Mouse (Mus musculus): ENCODE results near the gene Map1s. TPM values are rescaled to one million over a fixed set of nuclear protein-coding genes. Genes with fewer than 3 reads are reported as not detected.

Gene Map1s
- 10 to 100 TPM; 79.8 to 84.0 TPM for total RNA-seq (2021)

DNA sequence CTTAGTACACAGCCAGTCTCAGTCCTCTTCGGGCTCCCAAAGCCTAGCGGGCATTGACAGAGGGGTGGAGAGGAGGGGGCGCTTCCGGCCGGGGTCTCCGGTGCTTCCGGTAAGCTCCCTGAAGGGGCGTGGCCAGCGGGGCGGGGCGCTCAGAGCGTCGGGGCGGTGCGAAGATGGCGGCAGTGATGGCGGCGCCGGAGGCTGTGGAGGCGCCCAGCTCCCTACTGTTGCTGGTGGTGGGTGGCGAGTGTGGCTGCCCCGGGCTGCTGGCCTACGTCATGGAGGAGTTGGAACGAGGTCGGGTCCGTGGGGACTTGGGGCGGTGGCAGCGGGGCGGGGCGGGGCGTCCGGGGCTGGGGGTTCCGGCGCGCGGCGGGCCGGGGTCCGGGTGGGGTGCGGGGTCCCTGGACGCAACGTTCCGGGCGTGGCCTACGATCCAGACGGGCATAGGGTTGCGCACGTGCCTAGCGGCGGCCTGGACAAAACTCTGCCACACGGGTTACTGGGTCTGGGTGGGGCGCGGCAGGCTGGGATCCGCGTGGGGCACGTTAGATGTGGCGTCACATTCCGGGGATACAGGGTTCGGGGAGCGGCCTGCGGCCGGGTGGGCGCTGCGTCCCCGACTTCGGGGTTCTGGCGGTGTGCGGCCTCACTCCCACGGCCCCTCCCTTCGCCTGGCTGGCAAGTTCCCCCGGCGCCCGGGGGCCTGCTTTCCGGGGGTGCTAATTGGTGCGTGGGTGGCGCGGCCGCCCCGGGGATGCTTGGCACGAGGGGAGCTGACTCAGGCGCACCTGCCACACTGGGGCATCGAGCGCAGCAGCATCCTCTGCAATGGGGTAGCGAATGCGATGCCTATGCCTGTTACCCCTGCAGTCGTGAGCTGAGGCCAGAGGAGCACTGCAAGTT is at the start of gene Map1s:
Map1s (plus strand) TSS at position 102 of the 906 bp plus-strand sequence.
- peak; percentile 96 for DNase-seq
- intact Hi-C loops (cut with DNase I), result no loop called here

DNA sequence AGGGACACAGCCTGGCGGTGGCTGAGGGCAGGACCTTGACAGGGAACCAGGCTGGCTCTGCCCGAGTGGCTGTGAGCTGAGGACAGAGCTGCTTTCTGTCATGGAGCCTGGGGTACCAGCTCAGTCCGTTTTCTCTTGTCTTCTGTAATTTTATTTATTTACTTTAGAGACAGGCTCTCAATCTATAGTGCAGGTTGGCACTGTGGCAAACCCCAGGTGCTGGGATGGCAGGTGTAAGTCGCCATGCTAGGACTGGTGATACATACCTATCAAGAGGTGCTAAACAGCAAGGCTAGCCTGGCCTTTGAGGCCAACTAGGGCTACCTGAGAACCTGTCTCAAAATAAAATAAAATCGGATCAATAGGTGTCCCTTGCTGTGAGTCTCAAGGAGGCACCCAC is 49.7 kb upstream of the Map1s start:
- no peak for DNase-seq
- intact Hi-C loops (cut with DNase I), result no loop called here

DNA sequence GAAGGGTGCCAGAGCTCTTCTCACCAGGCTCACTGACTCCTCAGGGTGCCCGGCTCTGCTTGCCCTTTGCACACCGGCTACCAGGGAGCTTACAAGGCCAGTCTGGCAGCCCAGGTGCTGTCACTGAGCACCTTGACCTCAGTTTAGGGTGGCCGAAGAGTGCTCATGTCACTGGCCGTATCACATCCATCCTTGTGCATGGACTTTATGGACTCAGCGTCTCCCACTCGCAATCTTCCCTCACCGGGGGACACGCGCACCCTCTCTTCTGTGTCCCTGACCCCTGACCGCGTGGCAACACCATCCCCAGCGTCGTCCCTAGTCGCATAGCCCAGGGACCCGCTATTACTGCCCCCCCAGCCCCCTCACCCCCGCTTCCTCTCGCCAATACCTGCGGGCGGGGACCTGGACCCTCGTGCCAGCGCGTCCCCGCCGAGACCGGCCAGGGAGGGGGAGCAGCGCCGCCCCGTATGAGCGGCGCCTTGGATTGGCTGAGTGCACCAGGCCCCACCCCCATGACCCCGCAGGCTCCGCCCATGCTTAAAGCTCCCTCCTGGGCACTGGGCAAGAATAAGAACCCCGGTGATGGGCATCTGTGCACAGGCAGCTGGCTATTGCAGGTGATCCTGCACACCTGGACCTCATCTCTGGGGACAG is 49.1 kb upstream of the Map1s start:
- intact Hi-C loops (cut with DNase I), result no loop called here
- DNase-seq, result peak; percentile 67

DNA sequence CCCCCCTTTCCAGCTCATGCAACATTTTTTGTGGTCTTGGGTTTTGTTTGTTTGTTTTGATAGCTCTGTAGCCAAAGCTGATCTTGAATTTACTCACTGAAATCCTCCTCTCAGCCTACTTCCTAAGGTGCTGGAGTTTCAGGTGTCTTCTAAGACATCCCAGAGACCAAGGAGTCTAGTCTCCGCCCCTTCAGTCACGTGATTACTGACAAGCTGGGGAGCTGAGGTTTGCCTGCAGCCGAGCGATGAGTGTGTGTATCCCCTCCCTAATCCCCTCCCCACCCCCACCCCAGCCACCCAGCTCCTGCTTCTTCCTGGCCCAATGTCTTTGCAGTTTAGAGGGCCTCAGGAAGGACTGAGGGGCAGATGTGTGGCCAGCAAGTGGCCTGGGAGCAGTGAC is 48.2 kb upstream of the Map1s start:
- DNase-seq, result no peak
- intact Hi-C loops (cut with DNase I), result no loop called here

DNA sequence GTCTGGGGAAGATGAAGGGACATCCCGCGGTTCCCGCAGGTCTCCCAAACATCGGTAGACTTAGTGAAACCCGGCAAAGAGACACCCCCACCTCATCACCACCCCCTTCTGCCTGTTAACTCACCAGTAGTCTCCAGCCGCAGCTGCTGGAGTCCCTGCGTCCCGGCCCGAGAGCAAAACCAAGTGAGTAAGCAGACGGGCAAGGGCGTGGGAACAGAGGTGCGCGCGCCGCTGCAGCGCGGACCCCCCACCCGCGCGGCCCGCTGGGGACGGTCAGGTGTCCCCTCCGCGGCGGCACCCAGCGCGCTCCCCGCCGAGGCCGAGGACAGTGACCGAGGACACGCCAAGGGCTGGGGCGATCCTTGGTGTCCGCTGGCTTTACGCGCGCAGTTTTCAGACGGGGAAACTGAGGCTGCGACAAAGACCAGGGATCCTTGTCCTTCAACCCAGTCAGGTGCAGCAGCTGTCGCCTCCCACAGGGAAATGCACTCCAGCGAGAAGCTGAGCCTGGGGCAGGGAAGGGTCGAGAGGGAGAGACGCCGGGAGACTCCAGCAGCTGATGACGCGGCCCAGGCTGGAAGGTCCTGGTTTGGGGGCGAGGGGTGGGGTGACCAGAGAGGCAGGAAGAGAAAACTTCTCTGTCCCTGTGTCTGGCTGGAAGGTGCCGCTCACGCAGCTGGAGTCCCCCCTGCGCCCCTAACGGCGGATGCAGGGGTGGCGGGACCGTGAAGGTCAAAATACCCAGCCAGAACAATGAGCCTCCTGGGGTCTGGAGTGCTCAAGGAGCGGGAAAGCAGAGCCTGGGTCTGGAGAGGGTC is 42.7 kb upstream of the Map1s start, which contains the start of gene Kcnn1:
Kcnn1 (minus strand) TSS at position 435 of the 818 bp plus-strand sequence.
- intact Hi-C loops (cut with DNase I), result no loop called here
- DNase-seq, result no peak

DNA sequence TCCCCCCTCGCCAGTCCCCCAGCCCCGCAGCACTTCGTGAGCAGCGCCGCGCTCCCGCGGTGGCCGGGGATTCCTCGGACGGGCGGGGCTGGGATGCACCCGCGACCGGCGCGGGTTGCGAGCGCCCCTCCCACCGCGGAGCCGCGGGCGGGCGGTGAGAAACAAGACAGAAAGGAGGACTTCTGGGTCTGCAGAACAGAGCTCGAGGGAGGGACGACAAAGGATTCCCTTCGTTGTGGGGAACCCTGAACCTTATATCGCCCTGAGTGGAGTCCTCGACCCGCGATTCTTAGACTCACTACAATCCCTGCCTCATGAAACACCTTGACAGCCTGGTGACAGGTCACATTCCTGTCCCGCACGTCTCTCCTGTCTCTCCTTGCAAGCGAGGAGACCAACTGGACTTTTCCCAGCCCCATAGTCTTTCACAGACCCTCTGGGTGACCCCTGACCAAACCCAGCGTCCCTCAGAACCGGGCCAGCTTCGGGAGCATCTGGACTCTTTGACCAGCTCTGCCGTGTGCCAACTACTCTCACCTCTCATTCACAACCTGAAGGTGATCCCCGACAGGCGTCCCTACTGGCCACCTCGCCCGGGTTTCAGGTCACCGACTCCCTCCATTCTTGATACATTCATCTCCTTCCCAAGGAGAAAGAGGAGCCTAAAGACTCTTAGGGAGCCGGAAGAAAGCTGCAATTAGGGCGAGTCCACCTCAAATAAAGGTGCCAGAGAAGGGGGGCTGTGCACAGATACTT is 41.6 kb upstream of the Map1s start:
- DNase-seq, result no peak
- intact Hi-C loops (cut with DNase I), result no loop called here

DNA sequence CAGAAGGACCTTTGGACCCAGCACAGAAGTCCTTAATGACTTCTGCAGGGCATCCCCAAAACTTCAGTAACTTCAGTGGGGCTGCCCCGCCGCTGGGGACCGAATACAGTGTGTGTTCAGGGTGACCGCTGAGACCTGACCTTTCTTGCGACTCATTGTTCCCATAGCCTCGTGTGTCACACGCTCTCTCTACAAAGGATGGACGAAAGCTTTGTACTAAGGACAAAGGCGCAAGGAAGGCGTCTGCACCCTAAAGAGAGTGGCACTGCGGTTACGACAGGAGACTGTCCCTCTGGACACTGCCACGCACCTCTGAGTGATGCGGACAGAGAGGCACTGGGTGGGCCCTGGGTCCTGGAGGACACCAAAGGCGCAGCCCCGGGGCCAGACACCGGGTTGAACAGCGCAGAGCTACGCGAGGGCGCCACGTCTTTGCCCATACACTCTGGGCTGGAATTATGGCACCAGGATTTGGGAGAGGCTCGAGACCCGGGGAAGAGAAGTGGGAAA is 41.0 kb upstream of the Map1s start:
- intact Hi-C loops (cut with DNase I), result no loop called here
- DNase-seq, result no peak

DNA sequence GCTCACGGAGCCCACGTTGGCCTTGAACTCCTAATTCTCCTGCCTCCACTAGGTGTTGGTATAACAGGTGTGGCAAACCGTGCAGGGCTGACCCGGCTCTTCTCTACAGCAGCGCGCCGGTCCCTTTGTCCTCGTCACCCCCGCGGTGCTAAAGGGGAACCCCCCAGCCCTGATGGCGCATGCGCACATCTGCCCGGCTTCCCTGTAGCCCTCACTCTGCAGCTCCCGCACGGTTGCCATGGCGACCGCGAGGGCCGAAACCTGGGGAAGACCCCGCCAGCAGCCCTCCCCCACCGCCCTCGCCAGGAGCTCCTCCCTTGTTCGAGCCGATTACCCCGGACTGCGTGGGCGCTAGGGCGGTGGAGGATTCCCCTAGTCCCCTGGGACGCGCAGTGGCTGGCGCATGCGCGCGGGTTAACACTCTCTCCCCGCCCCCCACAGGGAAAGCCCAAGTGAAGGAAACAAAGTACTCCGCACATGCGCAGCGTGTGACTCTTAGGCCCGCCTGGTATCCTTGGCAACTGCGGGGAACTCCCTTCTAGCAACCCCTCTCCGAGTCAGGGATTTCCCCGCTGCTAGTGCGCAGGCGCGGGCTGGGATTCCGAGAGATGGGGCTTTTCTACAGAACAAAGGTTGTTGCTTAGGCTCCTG is 40.3 kb upstream of the Map1s start:
- DNase-seq, result peak; percentile 100
- intact Hi-C loops (cut with DNase I), result no loop called here

DNA sequence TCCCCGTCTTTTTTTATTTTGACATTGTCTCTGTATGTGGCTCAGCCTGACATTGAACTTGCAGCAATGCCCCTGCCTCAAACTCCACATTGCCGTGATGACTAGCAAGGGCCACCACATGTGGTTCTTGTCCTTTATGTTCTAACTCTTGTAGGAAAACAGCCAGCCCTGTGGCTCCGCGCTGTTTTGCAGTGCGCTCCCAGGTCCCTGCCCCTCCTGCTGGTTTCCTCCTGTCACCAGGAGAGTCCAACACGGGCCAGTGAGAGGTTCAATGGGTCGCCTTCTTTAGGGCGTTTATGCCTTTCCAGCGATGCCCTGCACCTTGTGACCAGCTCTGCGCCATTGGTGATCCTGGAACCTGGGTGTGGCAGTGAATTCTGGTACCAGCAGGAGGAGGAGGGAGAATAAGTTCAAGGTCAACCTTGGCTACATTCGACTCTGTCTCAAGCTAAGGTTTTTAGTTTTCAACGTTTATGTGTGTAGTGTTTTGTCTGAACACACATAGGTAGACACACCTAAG is 39.7 kb upstream of the Map1s start:
- intact Hi-C loops (cut with DNase I), result no loop called here
- no peak for DNase-seq

DNA sequence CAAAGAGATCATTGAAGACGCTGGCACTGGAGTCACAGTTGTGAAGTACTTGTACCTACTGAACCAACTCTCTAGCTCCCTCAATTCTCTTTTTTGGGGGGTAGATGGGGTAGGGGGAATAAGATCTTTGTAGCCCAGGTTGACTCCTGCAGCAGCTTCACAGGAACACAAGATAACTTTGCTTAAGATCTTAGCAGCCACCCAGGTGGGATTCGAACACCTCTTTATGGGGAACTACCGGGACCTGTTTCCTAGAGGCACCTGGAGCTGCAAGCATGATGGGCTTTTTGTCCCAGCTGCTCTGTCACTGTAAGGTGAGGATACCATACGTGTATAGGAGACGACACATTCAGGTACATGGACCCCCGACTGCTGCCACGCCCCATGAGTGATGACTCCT is 39.2 kb upstream of the Map1s start:
- DNase-seq, result no peak
- intact Hi-C loops (cut with DNase I), result no loop called here

DNA sequence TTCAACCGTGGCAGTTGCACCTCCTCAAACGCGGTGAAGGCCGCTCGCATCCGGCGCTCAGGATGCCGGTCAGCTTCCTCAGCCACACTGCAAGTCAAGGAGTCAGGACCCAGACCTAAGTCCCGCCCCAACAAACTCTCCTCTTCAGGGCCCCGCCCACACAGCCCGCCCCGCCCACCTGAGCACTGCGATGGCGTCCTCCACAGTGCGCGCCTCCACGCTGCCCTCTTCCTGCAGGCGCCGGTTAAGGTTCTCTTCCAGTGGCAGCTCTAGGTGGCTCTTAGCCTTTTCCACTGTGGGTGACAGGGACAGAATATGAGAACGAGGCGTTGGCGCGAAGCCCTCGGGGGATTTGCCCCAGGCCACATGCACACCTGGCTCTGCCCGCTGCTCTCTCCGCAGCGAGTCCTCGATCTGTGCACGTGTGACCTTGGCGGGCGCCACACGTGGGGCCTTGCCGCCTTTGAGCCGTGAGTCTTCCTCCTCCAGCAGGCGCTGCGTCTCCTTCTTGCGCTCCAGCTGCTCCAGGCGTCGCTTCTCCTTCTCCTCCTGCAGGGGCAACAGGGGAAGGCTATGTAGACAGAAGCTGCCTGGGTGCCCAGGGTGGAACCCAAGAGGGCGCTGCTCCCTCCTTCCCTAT is 37.1 kb upstream of the Map1s start:
- intact Hi-C loops (cut with DNase I), result no loop called here
- no peak for DNase-seq

DNA sequence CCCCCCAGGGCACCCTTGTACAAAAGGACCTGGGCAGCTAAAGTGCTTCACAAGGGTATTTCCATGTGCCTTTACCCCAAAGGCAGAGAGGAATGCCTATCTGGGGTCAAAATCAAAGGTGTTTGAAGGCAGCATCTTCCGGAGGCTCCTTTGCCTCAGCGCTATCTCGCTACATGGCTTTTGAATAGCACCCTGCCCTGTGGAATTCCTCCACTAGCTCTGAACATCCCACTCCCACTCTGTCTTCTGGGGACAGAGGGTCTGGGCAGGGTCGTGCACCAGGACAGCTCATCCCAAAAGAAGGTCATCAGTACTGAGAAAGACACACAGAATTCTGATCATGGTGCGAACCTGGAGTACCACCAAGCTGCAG is 36.5 kb upstream of the Map1s start:
- DNase-seq, result no peak

DNA sequence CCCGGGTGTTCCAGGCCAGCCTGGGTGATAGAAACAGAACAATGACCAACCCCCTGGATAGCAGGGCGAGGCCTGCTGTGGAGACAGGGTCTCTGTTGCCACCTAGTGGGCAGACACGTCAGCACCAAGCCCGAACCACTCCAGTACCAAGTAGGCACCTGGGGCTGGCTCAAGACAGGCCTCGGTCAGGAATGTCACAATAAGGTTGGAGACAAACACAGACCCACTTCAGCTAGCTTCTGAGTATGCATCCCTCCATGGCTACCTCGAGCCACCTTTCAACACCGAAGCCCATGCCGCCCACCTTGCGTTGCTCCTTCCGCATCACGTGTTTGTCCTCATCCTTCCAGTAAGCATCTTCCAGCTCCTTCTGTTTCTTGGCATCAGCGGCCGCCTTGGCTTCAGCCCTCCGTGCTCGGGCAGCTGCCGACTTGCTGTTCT is 36.1 kb upstream of the Map1s start:
- peak; percentile 81 for DNase-seq
- intact Hi-C loops (cut with DNase I), result no loop called here

More for the DNA sequence above, 36.5 kb upstream of the Map1s start:
- intact Hi-C loops (cut with DNase I), result no loop called here

DNA sequence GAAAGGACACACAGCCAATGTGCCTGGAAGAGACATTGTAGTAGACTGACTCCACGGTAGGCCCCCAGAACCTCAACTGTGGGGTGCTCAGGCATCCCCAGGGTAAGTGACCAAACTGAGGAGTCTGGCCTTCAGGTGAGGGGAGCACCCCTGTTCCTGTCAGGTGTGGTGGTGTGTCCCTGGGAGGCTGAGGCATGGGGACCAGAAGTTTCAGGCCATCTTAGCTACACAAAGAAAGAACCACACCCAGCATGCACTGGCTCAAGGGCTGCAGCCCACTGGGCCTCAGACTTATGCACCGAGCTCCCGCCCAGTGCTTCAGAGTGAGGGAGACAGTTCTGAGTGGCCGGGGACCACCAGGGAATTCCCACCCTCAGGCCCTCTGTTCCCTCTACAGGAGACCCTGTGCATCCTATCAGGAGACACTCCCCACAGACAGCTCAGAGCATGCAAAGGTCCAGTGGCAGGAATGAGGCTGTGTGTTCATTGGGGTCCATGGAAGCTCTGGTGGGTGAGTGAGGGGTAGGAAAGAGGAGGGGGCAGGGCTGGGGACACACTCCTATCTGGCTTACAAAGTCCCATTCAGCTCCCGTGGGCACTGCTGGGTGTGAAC is 34.4 kb upstream of the Map1s start:
- DNase-seq, result no peak

DNA sequence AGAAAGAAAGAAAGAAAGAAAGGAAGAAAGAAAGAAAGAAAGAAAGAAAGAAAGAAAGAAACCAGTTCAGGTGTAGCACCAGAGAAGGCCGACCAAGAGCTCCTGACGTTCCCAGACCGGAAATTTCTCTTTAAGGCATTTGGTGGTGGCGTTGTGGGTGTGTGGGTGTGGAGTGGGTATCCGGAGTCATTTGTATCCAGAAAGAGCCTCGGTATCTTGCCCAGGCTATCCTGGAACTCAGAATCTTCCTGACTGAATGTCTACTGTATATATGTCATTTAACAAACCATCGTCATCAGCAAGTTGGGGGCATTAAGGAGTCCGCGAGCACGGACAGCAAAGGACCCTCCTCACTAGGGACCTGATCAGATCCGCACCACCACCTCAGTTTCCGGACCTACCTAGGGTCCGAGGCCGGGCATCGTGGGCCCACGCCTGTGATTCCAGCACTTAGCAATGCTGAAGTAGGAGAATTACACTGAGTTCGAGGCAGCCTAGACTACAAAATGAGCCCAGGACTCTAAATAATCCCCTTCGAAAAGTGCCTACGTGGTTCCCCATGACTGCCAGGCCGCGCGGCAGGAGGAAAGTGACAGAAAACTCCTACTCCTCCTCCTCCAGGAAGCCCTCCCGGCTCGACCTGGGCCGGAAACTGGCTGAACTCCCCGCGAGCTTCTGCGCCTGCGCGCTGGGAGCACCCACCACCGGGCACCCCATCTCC is 32.9 kb upstream of the Map1s start:
- no peak for DNase-seq
- intact Hi-C loops (cut with DNase I), result no loop called here

More for the DNA sequence above, 34.4 kb upstream of the Map1s start:
- intact Hi-C loops (cut with DNase I), result no loop called here

DNA sequence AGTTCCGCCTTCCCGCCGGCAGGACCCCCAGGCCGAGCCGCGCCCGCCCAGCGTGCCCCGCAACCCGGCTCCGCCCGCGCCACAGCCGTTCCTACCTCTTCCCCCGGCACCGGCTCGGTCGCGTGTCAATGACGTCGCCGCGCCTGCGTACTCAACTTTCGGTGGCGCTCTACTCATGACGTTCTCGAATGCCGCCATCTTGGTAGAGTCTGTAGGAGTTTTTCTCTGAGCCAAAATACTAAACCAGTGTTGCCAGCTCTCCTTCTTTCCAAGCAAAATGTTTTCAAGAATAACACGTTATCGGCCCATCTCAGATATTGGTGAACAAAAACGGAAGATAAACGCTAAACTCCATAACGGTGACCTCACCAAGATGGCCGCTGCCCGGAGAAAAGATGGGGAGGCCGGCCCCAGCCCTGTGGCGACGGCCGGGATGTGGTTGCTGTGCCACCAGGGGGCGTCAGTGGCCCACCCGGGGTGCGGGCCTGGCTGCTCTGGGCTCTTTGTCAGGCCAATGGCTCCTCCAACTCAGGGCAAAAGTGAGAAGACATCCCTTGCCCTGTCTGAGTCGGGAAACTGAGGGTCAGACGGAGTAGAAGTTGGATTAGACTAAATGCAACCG is 32.3 kb upstream of the Map1s start, which contains the start of gene Ccdc124:
Ccdc124 (minus strand) TSS at position 572 of the 622 bp plus-strand sequence.
- intact Hi-C loops (cut with DNase I), result no loop called here

DNA sequence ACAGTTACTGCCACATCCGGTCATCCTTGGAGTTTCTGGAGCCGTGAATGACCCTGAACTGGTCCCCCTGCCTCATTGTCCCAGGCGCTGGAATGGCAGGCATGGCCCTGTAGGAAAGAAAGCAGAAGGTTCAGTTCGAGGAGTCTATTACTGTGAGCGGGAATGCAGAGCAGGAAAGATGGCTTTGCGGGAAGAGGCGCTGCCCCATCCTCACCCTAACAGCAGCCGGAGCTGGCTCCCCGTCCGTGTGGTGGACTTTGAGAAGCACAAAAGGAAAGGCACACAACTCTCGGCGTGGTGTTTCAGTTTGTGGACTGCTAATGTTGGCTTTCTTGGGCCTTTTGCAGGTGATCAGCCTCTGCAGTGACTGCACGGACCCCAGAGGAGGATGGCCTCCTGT is 31.3 kb upstream of the Map1s start:
- intact Hi-C loops (cut with DNase I), result no loop called here
- DNase-seq, result no peak

More for the DNA sequence above, 32.3 kb upstream of the Map1s start, which contains the start of gene Ccdc124:
- peak; percentile 95 for DNase-seq

Measured in left cerebral cortex, postnatal 4 days (tissue).